Mouse (Mus musculus) heart, embryonic 12.5 days (tissue): Measurements from ENCODE around the gene Sox1. TPM values are rescaled to one million over a fixed set of nuclear protein-coding genes. Genes with fewer than 3 reads are reported as not detected.

ENCODE experiments used
- ATAC-seq: fragments of 200-750 bp; cut with Nextera tagmentation; 2 replicates; pipeline ENCODE4 v1.8.0; 2017; ENCODE audit warnings: moderate TSS enrichment, moderate library complexity; ENCODE audit not compliant: insufficient number of reproducible peaks, low FRiP score
- H3K27ac ChIP-seq: fragments of 300-500 bp; sonication (generic); 2 replicates; pipeline ENCODE4 v1.5.1; 2016; ENCODE audit warnings: mild to moderate bottlenecking, moderate library complexity; ENCODE audit not compliant: poor library complexity, severe bottlenecking
- H3K27me3 ChIP-seq: fragments of 300-500 bp; sonication (generic); replicated peaks from 2 replicates; pipeline ENCODE4 v1.6.1; 2016; ENCODE audit warnings: mild to moderate bottlenecking, moderate library complexity
- H3K36me3 ChIP-seq: fragments of 300-500 bp; sonication (generic); 2 replicates; pipeline ENCODE4 v1.6.1; 2016; ENCODE audit warnings: mild to moderate bottlenecking, moderate library complexity
- H3K4me1 ChIP-seq: fragments of 300-500 bp; sonication (generic); replicated peaks from 2 replicates; pipeline ENCODE4 v1.6.1; 2016; ENCODE audit warnings: mild to moderate bottlenecking
- H3K4me2 ChIP-seq: fragments of 300-500 bp; sonication (generic); 2 replicates; pipeline ENCODE4 v1.6.1; 2016; ENCODE audit warnings: mild to moderate bottlenecking, moderate library complexity
- H3K4me3 ChIP-seq: fragments of 300-500 bp; sonication (generic); 2 replicates; pipeline ENCODE4 v1.5.1; 2016; ENCODE audit warnings: mild to moderate bottlenecking
- H3K9ac ChIP-seq: fragments of 300-500 bp; sonication (generic); 2 replicates; pipeline ENCODE4 v1.6.1; 2016; ENCODE audit warnings: mild to moderate bottlenecking, moderate library complexity
- H3K9me3 ChIP-seq: fragments of 300-500 bp; sonication (generic); replicated peaks from 2 replicates; pipeline ENCODE4 v1.6.1; 2016; ENCODE audit warnings: mild to moderate bottlenecking, moderate library complexity
- WGBS: fragments of 180-500 bp; shearing (Covaris S2); methylation state at CpG from one replicate; pipeline ENCODE4 v1.1.7; 2016; 5-methylcytosine and 5-hydroxymethylcytosine counted together
- polyA plus RNA-seq: library from polyadenylated mRNA; unstranded; fragments of >200 nt; fragmentation: Nextera tagmentation; extraction: Ambion mirVana; gene quantifications from 2 replicates; pipeline ENCODE4 v1.2.1, GENCODE M21; 2016

Gene Sox1
- polyA plus RNA-seq, 1 experiment from 2014 or later: not detected

DNA sequence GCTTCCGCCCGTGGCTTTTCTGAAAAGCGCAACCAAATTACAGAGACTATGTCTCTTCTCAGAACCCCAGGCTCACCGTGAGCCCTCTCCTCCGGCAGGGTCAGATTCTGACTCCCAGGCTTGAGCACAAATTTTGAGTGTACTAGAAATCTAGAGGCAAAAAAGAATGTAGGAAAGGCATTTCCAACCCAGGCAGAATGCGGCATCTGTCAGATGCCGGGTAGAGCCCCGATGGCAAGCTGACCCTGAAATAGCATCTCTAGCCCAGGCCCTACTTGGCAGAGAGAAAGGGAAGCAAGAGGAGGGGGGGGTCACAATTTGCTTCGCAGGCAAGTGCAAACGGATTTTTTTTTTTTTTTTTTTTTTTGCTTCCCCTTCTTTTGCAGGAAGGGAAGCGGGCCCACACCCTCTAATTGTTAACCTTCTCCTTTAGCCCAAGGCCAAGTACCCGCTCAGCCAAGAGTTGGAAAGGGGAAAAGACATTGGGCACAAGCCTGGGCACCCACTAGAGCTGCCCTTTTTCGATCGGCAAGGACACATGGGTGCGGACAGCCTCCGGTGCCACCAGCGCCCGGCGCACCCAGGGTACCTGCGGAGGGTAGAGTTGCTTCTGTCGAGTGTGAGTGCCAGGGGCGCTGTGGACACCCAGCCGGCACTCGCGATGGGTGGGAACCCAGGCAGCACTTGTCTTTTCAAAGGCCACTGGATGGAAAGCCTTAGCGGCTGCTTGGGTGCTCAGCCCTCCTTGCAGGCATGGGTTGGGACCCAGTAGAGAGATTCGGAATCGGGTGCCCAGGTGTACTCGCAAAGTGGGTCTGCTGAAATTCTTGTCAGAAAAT lies 5.1 kb upstream of the Sox1 start:
- ATAC-seq: no peak
- no peak overlapping the region for H3K27ac ChIP-seq
- H3K4me1 ChIP-seq: peaks cover 18% of the 10 kb centered on the region
- peaks cover 93% of the 10 kb centered on the region for H3K27me3 ChIP-seq
- no peak overlapping the region for H3K9ac ChIP-seq
- WGBS: 2% methylated on average over 29 of the region's 29 CpGs
- H3K4me2 ChIP-seq: no peak overlapping the region
- no peak overlapping the region for H3K4me3 ChIP-seq
- H3K36me3 ChIP-seq: no peaks in the 10 kb centered on the region
- H3K9me3 ChIP-seq: no peaks in the 10 kb centered on the region

DNA sequence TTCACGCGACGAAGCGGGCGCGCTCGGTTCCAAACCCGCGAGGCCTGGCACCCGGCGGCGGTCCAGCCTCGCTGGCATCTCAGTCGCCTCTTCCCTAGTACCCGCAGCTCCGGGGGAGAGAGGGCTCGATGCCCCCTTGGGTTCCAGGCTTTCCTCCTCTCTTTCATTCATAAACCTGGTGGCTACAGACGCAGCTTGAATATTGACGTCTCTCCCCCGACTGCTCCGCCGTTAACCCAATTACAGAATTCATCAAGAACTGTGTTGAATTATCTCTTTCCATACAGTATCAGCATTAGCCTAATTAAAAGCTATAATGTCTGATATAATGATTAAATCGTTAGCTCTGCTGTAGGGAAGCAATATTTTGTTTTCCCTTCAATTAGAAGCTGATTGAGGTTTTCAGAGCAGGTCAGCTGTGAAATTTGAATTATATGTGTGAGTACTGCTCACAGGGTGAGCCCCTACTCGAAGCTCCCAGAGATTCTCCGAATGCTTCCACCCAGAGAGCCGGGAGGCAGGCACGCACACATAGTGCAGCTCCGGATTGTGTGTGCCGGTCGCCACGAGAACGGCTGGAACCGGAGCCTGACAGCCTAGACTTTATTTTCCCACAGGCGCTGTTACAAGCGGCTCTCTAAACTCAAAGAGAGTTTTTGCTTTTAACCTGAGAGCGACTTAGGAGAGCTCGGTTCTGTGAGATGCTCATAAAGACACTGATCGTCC lies 4.3 kb upstream of the Sox1 start:
- no peak for ATAC-seq
- Histone ChIP-seq H3K36me3 (no peaks in the 10 kb centered on the region), H3K9me3 (no peaks in the 10 kb centered on the region), H3K4me1 (peaks cover 17% of the 10 kb centered on the region), H3K9ac (no peak overlapping the region), H3K27ac (no peak overlapping the region), H3K4me2 (no peak overlapping the region), H3K4me3 (no peak overlapping the region), H3K27me3 (peaks cover 93% of the 10 kb centered on the region)
- 2% methylated on average over 38 of the region's 38 CpGs for WGBS

DNA sequence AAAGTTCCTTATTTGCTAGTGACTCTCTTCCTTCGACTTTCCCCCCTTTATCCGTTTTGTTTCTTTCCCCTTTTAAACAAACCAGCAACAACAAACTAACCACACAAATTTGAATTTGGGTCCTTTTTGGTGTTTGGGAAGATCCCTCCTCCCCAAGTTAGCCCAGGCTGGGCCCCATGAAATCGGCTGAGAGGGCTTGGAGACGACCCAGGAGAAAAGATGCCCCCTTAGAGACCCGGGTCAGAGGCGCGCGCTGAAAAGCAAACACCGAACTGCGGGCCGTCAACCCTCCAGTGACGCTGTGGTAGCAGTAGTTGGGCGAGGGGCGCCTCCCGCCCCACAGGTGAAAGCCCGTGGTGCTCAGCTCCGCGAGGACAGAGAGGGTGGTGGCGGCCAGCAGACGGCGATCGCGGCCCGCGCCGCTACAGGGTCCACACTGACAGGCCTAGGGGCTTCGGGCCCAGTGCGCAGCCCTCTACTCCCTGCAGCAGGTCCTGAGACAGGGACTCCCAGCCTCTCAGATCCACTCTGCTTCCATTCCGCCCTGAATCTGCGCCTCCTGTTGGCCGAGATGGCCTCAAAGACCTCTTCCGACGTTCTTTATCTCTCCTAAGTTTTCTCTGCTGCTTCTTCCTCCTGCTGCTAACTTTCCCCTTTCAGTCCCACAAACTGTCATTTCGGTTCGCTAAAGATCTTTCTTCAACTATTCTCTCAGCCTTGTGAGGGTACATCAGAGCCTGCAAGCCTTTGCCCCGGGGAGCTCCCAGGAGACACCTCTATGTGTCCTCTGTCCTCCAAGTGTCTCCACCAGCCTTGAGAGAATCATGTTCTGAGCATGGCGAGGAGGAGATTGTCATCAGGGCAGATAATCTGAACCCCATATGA lies 3.5 kb upstream of the Sox1 start:
- H3K4me1 ChIP-seq: peaks cover 19% of the 10 kb centered on the region
- H3K9ac ChIP-seq: no peak overlapping the region
- H3K27ac ChIP-seq: no peak overlapping the region
- peak; percentile 46; the same call in 1 of the 2 replicates for ATAC-seq
- WGBS: 2% methylated on average over 37 of the region's 37 CpGs
- no peaks in the 10 kb centered on the region for H3K9me3 ChIP-seq
- H3K36me3 ChIP-seq: no peaks in the 10 kb centered on the region
- no peak overlapping the region for H3K4me2 ChIP-seq
- H3K27me3 ChIP-seq: peaks cover 93% of the 10 kb centered on the region
- H3K4me3 ChIP-seq: no peak overlapping the region

DNA sequence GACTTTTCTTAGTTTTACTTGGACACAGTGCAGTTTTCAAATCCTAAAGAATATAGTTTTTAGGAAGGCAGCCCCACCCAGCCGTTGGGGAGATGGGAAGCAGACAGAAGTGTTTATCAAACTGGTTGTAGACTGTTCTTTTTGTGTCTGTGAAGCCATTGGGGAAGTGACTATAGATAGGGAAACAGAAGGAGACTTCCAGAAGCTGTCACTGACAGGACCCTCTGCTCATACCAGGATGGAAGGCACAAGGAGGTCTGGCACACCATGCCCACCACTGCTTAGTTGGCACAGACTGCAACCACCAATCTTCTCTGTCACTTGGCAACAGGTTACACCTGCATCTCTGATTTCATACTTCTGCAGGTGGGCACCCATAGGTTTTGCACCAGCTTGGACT lies 2.3 kb upstream of the Sox1 start:
- Histone ChIP-seq H3K9me3 (no peaks in the 10 kb centered on the region), H3K4me1 (peaks cover 28% of the 10 kb centered on the region), H3K4me3 (no peak overlapping the region), H3K27me3 (peaks cover 93% of the 10 kb centered on the region), H3K4me2 (no peak overlapping the region), H3K9ac (no peak overlapping the region), H3K27ac (no peak overlapping the region), H3K36me3 (no peaks in the 10 kb centered on the region)
- ATAC-seq: no peak
- WGBS: 27% methylated on average over 1 of the region's 1 CpGs

DNA sequence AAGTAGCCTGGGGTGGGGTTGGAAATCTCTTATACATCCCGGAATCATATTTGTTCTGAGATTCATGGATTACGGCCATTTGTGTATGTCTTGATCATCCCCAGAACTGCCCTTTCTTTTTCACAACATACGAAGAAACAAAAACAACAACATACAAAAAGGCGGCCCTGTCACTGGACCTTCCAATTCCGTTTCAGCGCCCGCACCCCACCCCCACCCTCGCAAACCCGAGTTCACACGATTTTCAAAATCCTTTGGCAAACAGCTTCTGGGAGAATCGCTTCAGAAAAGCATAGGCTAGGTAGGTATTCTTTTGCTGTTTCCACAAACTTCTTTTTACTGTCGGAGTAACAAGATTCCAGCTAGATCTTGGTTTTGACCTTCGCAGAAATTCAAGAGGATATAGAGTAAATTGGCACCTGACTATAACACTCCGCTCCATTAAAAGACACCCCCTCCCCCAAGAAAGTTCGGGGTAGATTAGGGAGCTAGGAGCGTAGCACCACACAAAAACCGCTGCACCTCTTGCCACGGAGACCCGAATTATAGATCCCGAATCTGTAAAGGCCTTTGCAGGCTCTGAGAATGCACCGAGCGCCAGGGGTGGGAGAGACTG lies 602 bp upstream of the Sox1 start:
- 0 out of 2 replicates have a peak, but pooled peaks have one; percentile 7 for ATAC-seq
- Histone ChIP-seq H3K4me1 (peaks cover 28% of the 10 kb centered on the region), H3K36me3 (no peaks in the 10 kb centered on the region), H3K27ac (no peak overlapping the region), H3K27me3 (peaks cover 87% of the 10 kb centered on the region), H3K9me3 (no peaks in the 10 kb centered on the region), H3K4me3 (peak overlapping the region; percentile 52), H3K9ac (no peak overlapping the region), H3K4me2 (peak overlapping the region; percentile 81)
- WGBS: 2% methylated on average over 22 of the region's 22 CpGs

DNA sequence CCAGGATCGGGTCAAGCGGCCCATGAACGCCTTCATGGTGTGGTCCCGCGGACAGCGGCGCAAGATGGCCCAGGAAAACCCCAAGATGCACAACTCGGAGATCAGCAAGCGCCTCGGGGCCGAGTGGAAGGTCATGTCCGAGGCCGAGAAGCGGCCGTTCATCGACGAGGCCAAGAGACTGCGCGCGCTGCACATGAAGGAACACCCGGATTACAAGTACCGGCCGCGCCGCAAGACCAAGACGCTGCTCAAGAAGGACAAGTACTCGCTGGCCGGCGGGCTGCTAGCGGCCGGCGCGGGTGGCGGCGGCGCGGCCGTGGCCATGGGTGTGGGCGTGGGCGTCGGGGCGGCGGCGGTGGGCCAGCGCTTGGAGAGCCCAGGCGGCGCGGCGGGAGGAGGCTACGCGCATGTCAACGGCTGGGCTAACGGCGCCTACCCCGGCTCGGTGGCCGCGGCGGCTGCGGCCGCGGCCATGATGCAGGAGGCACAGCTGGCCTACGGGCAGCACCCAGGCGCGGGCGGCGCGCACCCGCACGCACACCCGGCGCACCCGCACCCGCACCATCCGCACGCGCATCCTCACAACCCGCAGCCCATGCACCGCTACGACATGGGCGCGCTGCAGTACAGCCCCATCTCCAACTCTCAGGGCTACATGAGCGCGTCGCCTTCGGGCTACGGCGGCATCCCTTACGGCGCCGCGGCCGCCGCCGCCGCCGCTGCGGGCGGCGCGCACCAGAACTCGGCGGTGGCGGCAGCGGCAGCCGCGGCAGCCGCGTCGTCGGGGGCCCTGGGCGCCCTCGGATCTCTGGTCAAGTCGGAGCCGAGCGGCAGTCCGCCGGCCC lies 1.6 kb downstream of the Sox1 start:
- Histone ChIP-seq H3K9ac (no peak overlapping the region), H3K36me3 (no peaks in the 10 kb centered on the region), H3K4me1 (peaks cover 32% of the 10 kb centered on the region), H3K9me3 (no peaks in the 10 kb centered on the region), H3K27me3 (peaks cover 88% of the 10 kb centered on the region), H3K4me3 (peak overlapping the region; percentile 30), H3K27ac (no peak overlapping the region), H3K4me2 (peak overlapping the region; percentile 53)
- WGBS: under 1% methylated on average over 105 of the region's 118 CpGs
- ATAC-seq: peak; percentile 26; the same call in 1 of the 2 replicates

DNA sequence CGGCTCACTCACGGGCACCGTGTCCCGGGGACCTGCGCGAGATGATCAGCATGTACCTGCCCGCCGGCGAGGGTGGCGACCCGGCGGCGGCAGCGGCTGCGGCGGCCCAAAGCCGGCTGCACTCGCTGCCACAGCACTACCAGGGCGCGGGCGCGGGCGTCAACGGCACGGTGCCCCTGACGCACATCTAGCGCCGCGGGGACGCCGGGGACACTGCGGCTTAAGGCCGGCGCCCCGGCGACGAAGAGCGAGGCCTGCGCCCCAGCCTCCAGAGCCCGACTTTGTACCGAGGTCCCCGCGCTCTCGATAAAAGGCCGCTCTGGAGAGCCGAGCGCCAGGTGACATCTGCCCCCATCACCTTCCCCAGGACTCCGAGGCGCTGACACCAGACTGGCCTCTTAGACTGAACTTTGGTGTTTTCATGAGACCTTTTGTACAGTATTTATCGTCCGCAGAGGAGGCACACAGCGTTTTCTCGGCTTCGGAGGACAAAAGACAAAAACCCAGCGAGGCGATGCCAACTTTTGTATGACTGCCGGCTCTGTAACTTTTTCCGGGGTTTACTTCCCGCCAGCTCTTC lies 2.3 kb downstream of the Sox1 start:
- H3K4me2 ChIP-seq: peak overlapping the region; percentile 53
- peaks cover 34% of the 10 kb centered on the region for H3K4me1 ChIP-seq
- WGBS: under 1% methylated on average over 59 of the region's 59 CpGs
- H3K4me3 ChIP-seq: peak overlapping the region; percentile 30
- no peaks in the 10 kb centered on the region for H3K9me3 ChIP-seq
- no peak overlapping the region for H3K9ac ChIP-seq
- peaks cover 88% of the 10 kb centered on the region for H3K27me3 ChIP-seq
- H3K36me3 ChIP-seq: no peaks in the 10 kb centered on the region
- no peak overlapping the region for H3K27ac ChIP-seq
- no peak for ATAC-seq

DNA sequence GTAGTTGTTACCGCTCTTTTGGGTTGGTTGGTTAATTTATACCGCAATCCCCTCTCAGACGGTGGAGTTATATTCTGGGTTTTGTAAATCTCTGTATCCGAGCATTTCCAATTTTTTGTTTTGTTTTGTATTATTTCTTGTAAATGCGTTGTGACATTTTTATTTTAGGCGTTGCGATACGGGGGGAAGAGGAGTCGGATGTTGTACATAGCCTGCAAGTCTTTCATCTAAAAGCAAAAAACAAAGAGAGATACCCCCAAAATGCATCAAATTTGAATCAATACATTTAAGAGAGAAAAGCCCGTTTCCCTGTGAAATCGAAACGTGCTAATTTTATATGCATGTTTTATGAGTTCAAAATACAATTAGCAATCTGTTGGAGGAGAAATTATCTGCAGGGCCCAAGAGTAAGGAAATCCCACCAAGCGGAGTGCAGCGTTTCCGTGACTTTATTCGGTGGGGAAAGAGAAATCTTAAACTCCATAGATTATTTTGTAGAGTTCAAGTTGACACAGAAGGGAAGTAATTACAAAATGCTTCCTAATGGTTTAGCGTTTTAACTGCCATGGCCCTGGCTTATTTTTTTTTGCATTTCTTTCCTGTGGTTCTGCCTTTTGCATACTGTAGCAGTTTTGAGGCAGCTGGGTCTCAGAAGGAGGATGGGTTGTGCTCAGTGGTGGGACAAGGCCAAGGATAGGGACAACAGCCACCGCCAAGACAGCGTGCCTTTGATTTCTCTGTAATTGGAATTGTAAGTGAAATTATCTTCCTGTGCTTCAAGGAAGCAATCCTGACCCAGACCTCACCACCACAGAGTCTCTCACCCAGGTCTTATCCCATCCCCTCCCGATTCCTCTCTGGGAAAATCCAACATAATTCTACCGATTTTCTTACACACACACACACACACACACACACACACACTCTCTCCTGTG lies 3.2 kb downstream of the Sox1 start:
- Histone ChIP-seq H3K4me1 (peaks cover 34% of the 10 kb centered on the region), H3K27ac (no peak overlapping the region), H3K4me3 (no peak overlapping the region), H3K4me2 (no peak overlapping the region), H3K36me3 (no peaks in the 10 kb centered on the region), H3K9me3 (no peaks in the 10 kb centered on the region), H3K9ac (no peak overlapping the region), H3K27me3 (peaks cover 88% of the 10 kb centered on the region)
- WGBS: 3% methylated on average over 21 of the region's 21 CpGs
- no peak for ATAC-seq
